Mouse (Mus musculus) lung, embryonic 14.5 days (tissue): ENCODE results near the gene Ern1. TPM values are rescaled to one million over a fixed set of nuclear protein-coding genes. Genes with fewer than 3 reads are reported as not detected.

ENCODE experiments used
- ATAC-seq: fragments of 200-750 bp; cut with Nextera tagmentation; 2 replicates; pipeline ENCODE4 v1.8.0; 2017; ENCODE audit warnings: mild to moderate bottlenecking, moderate TSS enrichment, moderate library complexity; ENCODE audit not compliant: insufficient read depth
- DNase-seq: peaks from one replicate; pipeline ENCODE4 v3.0.0-alpha.2; 2015
- H3K27ac ChIP-seq: fragments of 300-500 bp; sonication (generic); 2 replicates; pipeline ENCODE4 v1.5.1; 2014; ENCODE audit warnings: low read depth, mild to moderate bottlenecking, moderate library complexity
- H3K27me3 ChIP-seq: fragments of 300-500 bp; sonication (generic); 2 replicates; pipeline ENCODE4 v1.6.1; 2014; ENCODE audit warnings: low read length, control low read depth; ENCODE audit not compliant: insufficient read depth
- H3K36me3 ChIP-seq: fragments of 300-500 bp; sonication (generic); 2 replicates; pipeline ENCODE4 v1.6.1; 2014; ENCODE audit warnings: control low read depth; ENCODE audit not compliant: insufficient read depth
- H3K4me1 ChIP-seq: fragments of 300-500 bp; sonication (generic); 2 replicates; pipeline ENCODE4 v1.6.1; 2014; ENCODE audit warnings: antibody characterized with exemption, control low read depth; ENCODE audit not compliant: insufficient read depth
- H3K4me2 ChIP-seq: fragments of 300-500 bp; sonication (generic); 2 replicates; pipeline ENCODE4 v1.6.1; 2014; ENCODE audit warnings: mild to moderate bottlenecking
- H3K4me3 ChIP-seq: fragments of 300-500 bp; sonication (generic); 2 replicates; pipeline ENCODE4 v1.5.1; 2014; ENCODE audit warnings: low read depth, low read length
- H3K9ac ChIP-seq: fragments of 300-500 bp; sonication (generic); 2 replicates; pipeline ENCODE4 v1.6.1; 2014
- H3K9me3 ChIP-seq: fragments of 300-500 bp; sonication (generic); 2 replicates; pipeline ENCODE4 v1.6.1; 2016; ENCODE audit warnings: low read depth, low read length, control low read depth
- CTCF ChIP-seq: IDR thresholded peaks from 2 replicates; pipeline ENCODE4 v1.5.1; 2016; ENCODE audit warnings: antibody characterized with exemption, low read depth
- WGBS: fragments of 180-500 bp; shearing (Covaris S2); extraction: QIAGEN DNeasy Blood & Tissue Kit; methylation state at CpG from one replicate; pipeline ENCODE4 v1.1.7; 2014; 5-methylcytosine and 5-hydroxymethylcytosine counted together
- polyA plus RNA-seq: library from polyadenylated mRNA; unstranded; fragments of >200 nt; fragmentation: Nextera tagmentation; extraction: Ambion mirVana; gene quantifications from 2 replicates; pipeline ENCODE4 v1.2.1, GENCODE M21; 2014

The Ern1 gene
- polyA plus RNA-seq, 1 experiment from 2014 or later, result 8.6 TPM

DNA sequence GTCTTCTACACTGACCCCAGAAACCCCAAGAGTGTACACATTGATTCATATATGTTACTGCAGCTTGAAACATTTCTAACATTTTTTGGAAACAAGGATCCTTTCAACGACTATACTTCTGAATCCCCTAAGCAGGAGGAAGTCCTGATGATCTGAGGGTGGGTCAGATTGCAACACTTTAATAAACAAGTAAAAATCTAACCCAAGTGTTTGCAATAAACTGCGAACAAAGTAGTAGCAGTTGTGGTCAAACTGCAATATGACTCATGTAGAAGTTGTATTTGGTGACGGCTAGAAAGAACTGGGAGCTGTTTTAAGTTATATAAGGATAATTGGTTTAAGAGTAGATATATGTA lies 7.1 kb downstream of the Ern1 start:
- WGBS, result 61% methylated on average over 3 of the region's 3 CpGs
- H3K9me3 ChIP-seq, result no peaks in the 10 kb centered on the region

DNA sequence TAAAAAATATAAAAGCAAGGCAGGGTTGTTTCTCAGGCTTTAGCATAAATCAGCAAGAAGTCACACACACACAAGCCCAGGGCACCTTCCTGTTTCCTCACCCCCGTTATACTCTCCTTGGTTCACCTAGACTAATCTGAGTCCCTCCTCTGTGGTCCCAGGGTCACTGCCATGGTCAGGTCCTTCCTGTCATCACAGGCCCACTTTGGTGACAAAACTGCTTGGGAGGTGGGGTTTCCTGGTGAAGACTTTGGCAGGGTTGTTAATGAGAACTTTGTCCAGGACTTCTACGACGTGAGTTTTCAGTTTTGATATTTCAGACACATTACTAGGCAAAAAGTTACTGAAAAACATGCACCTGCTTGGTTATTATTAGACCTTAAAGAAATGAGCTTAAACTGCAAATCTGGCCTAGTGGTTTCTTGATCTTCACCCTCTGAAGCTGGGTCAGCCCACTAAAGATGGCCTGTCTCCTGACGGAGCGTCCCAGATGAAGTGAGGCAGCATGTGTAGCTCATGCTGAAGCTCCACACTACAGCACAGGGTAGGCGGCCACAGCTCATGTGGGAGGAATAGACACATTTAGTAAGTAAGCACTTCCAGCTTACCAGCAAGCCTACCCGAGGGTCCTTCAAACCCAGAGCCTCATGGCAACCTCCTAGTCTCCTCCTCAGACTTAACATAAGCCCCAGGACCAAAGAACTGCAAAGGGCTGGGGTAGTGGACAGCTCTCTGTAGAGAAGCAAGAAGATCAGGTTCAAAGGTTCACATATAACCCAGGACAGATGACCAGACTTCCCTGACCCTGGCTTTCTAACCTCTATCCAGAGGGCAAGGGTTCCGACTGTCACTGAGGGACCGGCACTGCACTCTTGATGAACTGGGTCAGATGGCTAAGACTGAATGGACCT lies 7.8 kb downstream of the Ern1 start:
- TF ChIP-seq CTCF, result no peak
- H3K36me3 ChIP-seq, result no peaks in the 10 kb centered on the region
- no peak overlapping the region for H3K4me3 ChIP-seq
- H3K27me3 ChIP-seq, result no peaks in the 10 kb centered on the region
- no peak overlapping the region for H3K27ac ChIP-seq
- no peaks in the 10 kb centered on the region for H3K4me1 ChIP-seq
- no peak overlapping the region for H3K9ac ChIP-seq
- ATAC-seq (no peak), DNase-seq (no peak)
- no peaks in the 10 kb centered on the region for H3K9me3 ChIP-seq
- no peak overlapping the region for H3K4me2 ChIP-seq
- 73% methylated on average over 9 of the region's 9 CpGs for WGBS

More for the DNA sequence above, 7.1 kb downstream of the Ern1 start:
- Histone ChIP-seq H3K4me2 (no peak overlapping the region), H3K4me1 (no peaks in the 10 kb centered on the region), H3K27ac (no peak overlapping the region), H3K9ac (no peak overlapping the region), H3K36me3 (no peaks in the 10 kb centered on the region), H3K27me3 (no peaks in the 10 kb centered on the region), H3K4me3 (no peak overlapping the region)
- no peak for TF ChIP-seq CTCF
- ATAC-seq, result no peak
- DNase-seq, result no peak

DNA sequence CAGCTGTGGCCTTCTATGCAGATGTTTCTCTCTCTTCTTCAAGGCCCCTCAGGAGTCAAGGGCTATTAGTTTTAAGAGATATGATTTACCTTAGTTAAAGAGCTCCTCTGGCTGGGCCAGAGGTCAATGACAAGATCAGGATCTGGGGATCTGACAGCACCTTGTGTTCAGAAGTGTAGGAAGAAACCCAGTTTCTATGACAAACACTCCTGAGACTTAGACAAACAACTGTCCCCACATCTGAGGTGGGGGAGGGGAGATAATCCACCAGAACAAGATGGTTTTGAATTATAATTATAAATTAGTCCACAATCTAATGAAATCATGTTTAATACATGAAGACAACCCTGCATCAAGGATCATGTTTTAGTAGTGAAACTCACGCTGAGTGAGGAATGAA lies 8.9 kb downstream of the Ern1 start:
- ATAC-seq (no peak), DNase-seq (no peak)
- Histone ChIP-seq H3K4me1 (no peaks in the 10 kb centered on the region), H3K27ac (no peak overlapping the region), H3K4me2 (no peak overlapping the region), H3K36me3 (no peaks in the 10 kb centered on the region), H3K27me3 (no peaks in the 10 kb centered on the region), H3K9ac (no peak overlapping the region), H3K9me3 (no peaks in the 10 kb centered on the region), H3K4me3 (no peak overlapping the region)
- WGBS, result 29% methylated on average over 1 of the region's 1 CpGs
- no peak for TF ChIP-seq CTCF

DNA sequence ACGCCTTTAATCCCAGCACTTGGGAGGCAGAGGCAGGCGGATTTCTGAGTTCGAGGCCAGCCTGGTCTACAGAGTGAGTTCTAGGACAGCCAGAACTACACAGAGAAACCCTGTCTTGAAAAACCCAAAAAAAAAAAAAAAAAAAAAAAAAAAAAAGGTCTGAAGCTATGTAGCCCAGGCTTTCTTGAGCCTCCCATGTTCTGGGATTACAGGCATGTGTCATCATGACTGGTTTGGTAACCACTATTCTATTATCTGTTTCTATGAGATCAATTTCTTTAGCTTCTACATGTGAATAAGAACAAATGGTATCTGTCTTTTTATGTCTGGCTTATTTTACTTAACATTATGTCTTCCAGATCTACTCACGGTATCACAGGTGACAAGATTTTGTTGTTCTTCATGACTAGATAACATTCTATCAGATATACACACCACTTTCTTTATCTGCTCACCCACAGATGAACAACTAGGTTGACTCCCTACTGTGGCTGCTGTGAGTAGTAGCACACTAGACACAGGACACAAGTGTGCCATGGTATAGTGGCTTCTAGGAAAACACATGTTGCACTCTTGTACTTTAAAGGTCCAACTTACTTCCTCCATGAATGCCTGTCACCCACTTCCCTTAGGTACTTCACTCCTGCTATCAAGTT lies 10.0 kb downstream of the Ern1 start:
- Histone ChIP-seq H3K27ac (no peak overlapping the region), H3K9ac (no peak overlapping the region), H3K4me1 (no peaks in the 10 kb centered on the region), H3K36me3 (no peaks in the 10 kb centered on the region), H3K27me3 (no peaks in the 10 kb centered on the region), H3K9me3 (no peaks in the 10 kb centered on the region), H3K4me3 (no peak overlapping the region), H3K4me2 (no peak overlapping the region)
- TF ChIP-seq CTCF, result no peak
- 85% methylated on average over 4 of the region's 4 CpGs for WGBS
- DNase-seq (no peak), ATAC-seq (no peak)

DNA sequence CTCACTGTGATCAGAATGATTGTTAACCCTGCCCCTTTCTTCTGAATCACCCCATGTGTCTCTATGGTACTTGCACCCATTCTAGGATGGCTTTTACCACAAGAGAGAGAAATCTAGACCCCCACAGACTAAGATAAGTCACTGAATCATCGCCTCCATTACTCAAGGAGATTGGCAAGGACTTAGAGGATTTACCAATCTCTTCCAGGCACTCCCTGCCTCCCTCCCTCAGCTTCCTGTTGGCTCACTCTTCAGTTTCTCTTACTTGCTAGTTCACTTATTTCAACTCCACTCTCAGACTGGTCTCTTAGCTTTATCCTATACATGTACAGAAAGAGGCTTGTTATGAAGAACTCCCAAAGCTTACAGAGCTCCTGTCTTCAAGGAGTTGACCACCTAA lies 12.3 kb downstream of the Ern1 start:
- Histone ChIP-seq H3K9me3 (no peaks in the 10 kb centered on the region), H3K9ac (no peak overlapping the region), H3K4me2 (no peak overlapping the region), H3K4me3 (no peak overlapping the region), H3K4me1 (no peaks in the 10 kb centered on the region), H3K27me3 (no peaks in the 10 kb centered on the region), H3K36me3 (no peaks in the 10 kb centered on the region), H3K27ac (no peak overlapping the region)
- ATAC-seq (no peak), DNase-seq (no peak)
- TF ChIP-seq CTCF, result no peak
- WGBS, result 70% methylated on average over 1 of the region's 1 CpGs

DNA sequence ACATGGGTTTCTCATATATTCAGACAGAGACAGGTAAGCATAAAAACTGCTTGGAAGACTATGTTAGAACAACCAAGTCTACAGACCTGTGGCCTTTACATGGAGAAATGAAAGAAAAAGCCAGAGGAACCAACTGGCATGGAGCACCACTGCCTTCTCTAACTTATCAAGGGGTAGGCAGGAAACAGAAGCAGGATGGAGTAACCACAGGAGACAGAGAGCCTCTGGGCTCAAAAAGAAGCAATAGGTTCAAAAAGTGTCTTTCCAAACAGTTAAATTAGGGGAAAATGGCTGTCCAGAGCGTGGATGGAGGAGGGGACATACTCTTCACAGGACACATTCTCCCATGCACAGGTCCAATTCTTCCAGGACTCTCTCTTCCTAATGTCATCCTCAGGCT lies 16.0 kb downstream of the Ern1 start:
- WGBS, result 82% methylated on average over 1 of the region's 1 CpGs
- H3K27ac ChIP-seq, result no peak overlapping the region
- DNase-seq (no peak), ATAC-seq (no peak)
- no peak for TF ChIP-seq CTCF
- no peaks in the 10 kb centered on the region for H3K27me3 ChIP-seq
- H3K4me1 ChIP-seq, result no peaks in the 10 kb centered on the region
- H3K4me2 ChIP-seq, result no peak overlapping the region
- no peak overlapping the region for H3K9ac ChIP-seq
- no peaks in the 10 kb centered on the region for H3K36me3 ChIP-seq
- no peak overlapping the region for H3K4me3 ChIP-seq
- H3K9me3 ChIP-seq, result no peaks in the 10 kb centered on the region

- WGBS, result 96% methylated on average over 1 of the region's 1 CpGs
- H3K27me3 ChIP-seq, result no peaks in the 10 kb centered on the region
- H3K4me3 ChIP-seq, result no peak overlapping the region
- TF ChIP-seq CTCF, result no peak
- H3K27ac ChIP-seq, result no peak overlapping the region
- H3K4me1 ChIP-seq, result no peaks in the 10 kb centered on the region
- no peaks in the 10 kb centered on the region for H3K36me3 ChIP-seq
- DNase-seq (no peak), ATAC-seq (no peak)
- H3K9me3 ChIP-seq, result no peaks in the 10 kb centered on the region
- H3K4me2 ChIP-seq, result no peak overlapping the region
- no peak overlapping the region for H3K9ac ChIP-seq
These were observed 19.1 kb downstream of the Ern1 start for GRCm38 (mm10) chr11:106468509-106468908.
